Mouse (Mus musculus): Measurements from ENCODE around the gene Erbb2. TPM values are rescaled to one million over a fixed set of nuclear protein-coding genes. Genes with fewer than 3 reads are reported as not detected.
A peak's percentile ranks its signal among the peaks of the same experiment; 100 is the strongest.

Erbb2 gene
- polyA plus RNA-seq, 1 experiment from 2014 or later: 1.2 TPM

- H3K4me1 ChIP-seq (ENCODE audit: insufficient read depth): peaks cover 4% of the 10 kb centered on the region; the same call in 1 of the 2 replicates
- ATAC-seq (no peak), DNase-seq (no peak)
- no peak for TF ChIP-seq CTCF (IDR thresholded peaks at IDR 0.05; ENCODE audit: low read depth)
- no peak for TF ChIP-seq EP300 (IDR thresholded peaks at IDR 0.05; ENCODE audit: low read depth)
- no peak overlapping the region for H3K9ac ChIP-seq (replicated peaks)
- H3K27ac ChIP-seq (ENCODE audit: low read depth): no peak overlapping the region
- no peak overlapping the region for H3K4me2 ChIP-seq (ENCODE audit: low read depth, low read length)
- H3K27me3 ChIP-seq (ENCODE audit: insufficient read depth, low read length): no peaks in the 10 kb centered on the region
- 69% methylated on average over 6 of the region's 6 CpGs for WGBS (ENCODE audit: insufficient replicate concordance)
- H3K4me3 ChIP-seq (ENCODE audit: low read depth, low read length): no peak overlapping the region
- H3K36me3 ChIP-seq (replicated peaks; ENCODE audit: insufficient read depth, low read length): peaks cover 3% of the 10 kb centered on the region
- no peaks in the 10 kb centered on the region for H3K9me3 ChIP-seq (ENCODE audit: low read length)
Observed at GRCm38 (mm10) chr11:98369337-98369736, 42.9 kb upstream of the Erbb2 start.

- H3K27me3 ChIP-seq (ENCODE audit: insufficient read depth, low read length): no peaks in the 10 kb centered on the region
- H3K9ac ChIP-seq (replicated peaks): no peak overlapping the region
- H3K9me3 ChIP-seq (ENCODE audit: low read length): no peaks in the 10 kb centered on the region
- no peak for ATAC-seq
- H3K4me3 ChIP-seq (ENCODE audit: low read depth, low read length): no peak overlapping the region
- 0 out of 2 replicates have a peak, but pooled peaks cover 4% of the 10 kb centered on the region for H3K4me1 ChIP-seq (ENCODE audit: insufficient read depth)
- no peak for TF ChIP-seq CTCF (IDR thresholded peaks at IDR 0.05; ENCODE audit: low read depth)
- no peak for TF ChIP-seq EP300 (IDR thresholded peaks at IDR 0.05; ENCODE audit: low read depth)
- no peak overlapping the region for H3K4me2 ChIP-seq (ENCODE audit: low read depth, low read length)
- peaks cover 13% of the 10 kb centered on the region for H3K36me3 ChIP-seq (replicated peaks; ENCODE audit: insufficient read depth, low read length)
- 95% methylated on average over 2 of the region's 2 CpGs for WGBS (ENCODE audit: insufficient replicate concordance)
- H3K27ac ChIP-seq (ENCODE audit: low read depth): no peak overlapping the region
- no peak for DNase-seq
Observed at GRCm38 (mm10) chr11:98370588-98370987, 41.7 kb upstream of the Erbb2 start.

GRCm38 (mm10) chr11:98371556-98372240, 40.6 kb upstream of the Erbb2 start:
- TF ChIP-seq EP300 (IDR thresholded peaks at IDR 0.05; ENCODE audit: low read depth) (no peak), CTCF (IDR thresholded peaks at IDR 0.05; ENCODE audit: low read depth) (no peak)
- Histone ChIP-seq H3K9ac (replicated peaks) (no peak overlapping the region), H3K4me1 (ENCODE audit: insufficient read depth) (no peaks in the 10 kb centered on the region), H3K4me2 (ENCODE audit: low read depth, low read length) (no peak overlapping the region), H3K27ac (ENCODE audit: low read depth) (no peak overlapping the region), H3K9me3 (ENCODE audit: low read length) (no peaks in the 10 kb centered on the region), H3K4me3 (ENCODE audit: low read depth, low read length) (no peak overlapping the region), H3K36me3 (replicated peaks; ENCODE audit: insufficient read depth, low read length) (peaks cover 24% of the 10 kb centered on the region), H3K27me3 (ENCODE audit: insufficient read depth, low read length) (no peaks in the 10 kb centered on the region)
- DNase-seq: no peak
- 65% methylated on average over 10 of the region's 10 CpGs for WGBS (ENCODE audit: insufficient replicate concordance)
- no peak for ATAC-seq

DNA sequence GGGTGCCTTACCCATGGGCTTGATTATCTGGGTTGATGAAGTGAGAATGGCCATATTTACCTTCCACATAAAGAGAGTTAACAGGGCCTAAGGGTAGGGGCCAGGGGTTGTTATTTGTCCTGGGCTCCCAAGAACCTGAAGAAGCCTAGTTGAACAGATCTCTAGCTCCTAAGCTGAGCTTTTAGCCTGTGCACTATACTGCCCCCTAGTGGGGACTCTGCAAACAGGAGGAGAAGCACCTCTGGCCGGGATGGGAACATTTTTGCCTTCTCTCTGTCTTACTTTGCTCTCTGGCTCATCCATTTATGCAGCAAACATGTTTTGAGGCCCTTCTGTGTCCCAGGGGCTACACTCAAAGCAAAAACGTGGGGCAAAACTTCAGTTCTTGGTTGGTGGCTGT, 39.9 kb upstream of the Erbb2 start:
- Histone ChIP-seq H3K4me1 (ENCODE audit: insufficient read depth) (no peaks in the 10 kb centered on the region), H3K27me3 (ENCODE audit: insufficient read depth, low read length) (no peaks in the 10 kb centered on the region), H3K4me3 (ENCODE audit: low read depth, low read length) (no peak overlapping the region), H3K9me3 (ENCODE audit: low read length) (no peaks in the 10 kb centered on the region), H3K36me3 (replicated peaks; ENCODE audit: insufficient read depth, low read length) (peaks cover 29% of the 10 kb centered on the region), H3K4me2 (ENCODE audit: low read depth, low read length) (no peak overlapping the region), H3K27ac (ENCODE audit: low read depth) (no peak overlapping the region), H3K9ac (replicated peaks) (no peak overlapping the region)
- ATAC-seq: no peak
- TF ChIP-seq EP300 (IDR thresholded peaks at IDR 0.05; ENCODE audit: low read depth): no peak
- peak; percentile 95 for TF ChIP-seq CTCF (IDR thresholded peaks at IDR 0.05; ENCODE audit: low read depth)
- DNase-seq: peak; percentile 74
- WGBS (ENCODE audit: insufficient replicate concordance): 14% methylated on average over 2 of the region's 2 CpGs

DNA sequence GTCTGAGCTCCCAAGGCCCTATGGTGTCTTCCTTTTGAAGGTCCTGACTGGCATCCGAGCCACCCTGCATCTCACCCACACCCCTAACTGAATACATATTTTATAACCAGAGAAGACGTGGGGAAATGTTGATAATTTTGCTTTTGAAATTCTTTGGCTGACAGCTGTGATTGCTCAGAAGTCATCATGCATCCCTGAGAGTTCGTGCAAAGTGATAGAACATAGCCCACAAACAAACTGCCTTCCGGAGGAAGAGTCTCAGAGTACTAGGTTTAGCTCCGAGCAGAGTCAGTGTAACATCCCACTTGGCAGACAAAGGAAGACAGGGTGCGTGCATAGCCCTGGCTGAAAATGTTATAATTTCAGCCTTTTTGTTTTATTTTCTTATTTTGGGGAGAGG, 39.0 kb upstream of the Erbb2 start:
- Histone ChIP-seq H3K4me1 (ENCODE audit: insufficient read depth) (no peaks in the 10 kb centered on the region), H3K27ac (ENCODE audit: low read depth) (no peak overlapping the region), H3K9ac (replicated peaks) (no peak overlapping the region), H3K36me3 (replicated peaks; ENCODE audit: insufficient read depth, low read length) (peaks cover 38% of the 10 kb centered on the region), H3K27me3 (ENCODE audit: insufficient read depth, low read length) (no peaks in the 10 kb centered on the region), H3K4me2 (ENCODE audit: low read depth, low read length) (no peak overlapping the region), H3K4me3 (ENCODE audit: low read depth, low read length) (no peak overlapping the region), H3K9me3 (ENCODE audit: low read length) (no peaks in the 10 kb centered on the region)
- WGBS (ENCODE audit: insufficient replicate concordance): 78% methylated on average over 6 of the region's 6 CpGs
- ATAC-seq (no peak), DNase-seq (no peak)
- TF ChIP-seq EP300 (IDR thresholded peaks at IDR 0.05; ENCODE audit: low read depth) (no peak), CTCF (IDR thresholded peaks at IDR 0.05; ENCODE audit: low read depth) (no peak)

DNA sequence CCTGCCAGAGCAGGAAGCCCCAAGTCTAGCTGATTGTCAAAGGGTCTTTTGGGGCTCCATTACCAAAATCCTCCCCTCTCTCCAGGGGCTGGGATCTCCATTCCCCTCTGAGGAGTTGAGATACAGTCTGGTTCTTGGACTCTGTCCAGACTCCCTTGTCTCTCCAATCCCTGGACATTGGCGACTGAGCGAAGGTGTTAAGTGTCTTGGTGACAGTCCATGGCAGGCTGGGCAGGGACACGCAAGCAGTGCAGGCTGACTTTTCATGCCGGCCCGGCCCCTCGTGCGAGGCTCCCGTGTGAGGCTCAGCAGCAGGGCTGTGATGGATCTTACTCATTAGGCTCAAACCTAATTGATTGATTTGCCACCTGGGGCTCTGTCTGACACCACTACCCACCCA, 38.0 kb upstream of the Erbb2 start:
- TF ChIP-seq CTCF (IDR thresholded peaks at IDR 0.05; ENCODE audit: low read depth) (no peak), EP300 (IDR thresholded peaks at IDR 0.05; ENCODE audit: low read depth) (no peak)
- WGBS (ENCODE audit: insufficient replicate concordance): 95% methylated on average over 8 of the region's 8 CpGs

More for the DNA sequence above, 38.0 kb upstream of the Erbb2 start:
- H3K4me1 ChIP-seq (ENCODE audit: insufficient read depth): no peaks in the 10 kb centered on the region
- H3K9me3 ChIP-seq (ENCODE audit: low read length): no peaks in the 10 kb centered on the region
- no peak overlapping the region for H3K4me2 ChIP-seq (ENCODE audit: low read depth, low read length)
- no peak overlapping the region for H3K27ac ChIP-seq (ENCODE audit: low read depth)
- peaks cover 44% of the 10 kb centered on the region for H3K36me3 ChIP-seq (replicated peaks; ENCODE audit: insufficient read depth, low read length)
- DNase-seq: no peak
- no peaks in the 10 kb centered on the region for H3K27me3 ChIP-seq (ENCODE audit: insufficient read depth, low read length)
- H3K9ac ChIP-seq (replicated peaks): no peak overlapping the region
- no peak for ATAC-seq
- no peak overlapping the region for H3K4me3 ChIP-seq (ENCODE audit: low read depth, low read length)

Measured in liver, postnatal 0 days (tissue).